Mouse (Mus musculus): ENCODE results near the gene Wdr70. TPM values are rescaled to one million over a fixed set of nuclear protein-coding genes. Genes with fewer than 3 reads are reported as not detected.
"Not testable (repeated sequence)": the region's sequence is repeated elsewhere in the genome, so short reads cannot be mapped to it uniquely, and the experiment has no call there.

Gene Wdr70
- 26.5 and 26.6 TPM in 2 replicates for polyA plus RNA-seq (2012; rRNA removed)

GRCm38 (mm10) chr15:8098774-8099749 is at the start of gene Wdr70:
TSS of gene Wdr70 (minus strand) at chr15:8099209.
- TF ChIP-seq POLR2A (IDR thresholded peaks at IDR 0.05; ENCODE audit: extremely low read depth, insufficient read depth, low read length) = peak; percentile 67; the same call in 1 of the 2 replicates
- TF ChIP-seq CTCF (IDR thresholded peaks at IDR 0.05; ENCODE audit: extremely low read depth, insufficient read depth, low read length) = peak; percentile 79
- Histone ChIP-seq H3K4me1 (ENCODE audit: control insufficient read depth, insufficient read depth, low read length) (no peaks in the 10 kb centered on the region; the same call in 1 of the 2 replicates), H3K4me3 (ENCODE audit: insufficient read depth, low read length) (peak within 1 kb of the TSS; percentile 87), H3K27ac (ENCODE audit: insufficient read depth, low read length) (no peak within 1 kb of the TSS)

DNA sequence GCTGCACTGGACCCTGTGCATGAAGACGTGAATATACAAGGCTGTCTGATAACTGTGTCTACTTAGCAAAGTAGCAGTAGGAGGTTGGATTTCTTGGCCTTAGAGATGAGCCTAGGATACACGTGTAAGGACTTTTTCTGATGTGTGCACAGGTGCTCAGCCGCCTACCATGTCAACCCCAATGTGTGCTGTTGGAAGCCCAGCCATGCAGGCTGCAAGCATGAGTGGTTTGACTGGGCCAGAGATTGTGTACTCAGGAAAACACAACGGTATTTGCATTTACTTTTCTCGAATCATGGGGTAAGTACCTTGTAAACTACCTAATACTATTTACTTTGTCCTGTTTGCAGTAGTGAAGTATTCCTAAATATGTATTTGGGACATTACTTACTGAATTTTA is 36.6 kb upstream of the Wdr70 start:
- no peak overlapping the region for H3K27ac ChIP-seq (ENCODE audit: insufficient read depth, low read length)
- no peak overlapping the region for H3K4me3 ChIP-seq (ENCODE audit: insufficient read depth, low read length)
- H3K4me1 ChIP-seq (ENCODE audit: control insufficient read depth, insufficient read depth, low read length) = no peaks in the 10 kb centered on the region
- TF ChIP-seq CTCF (IDR thresholded peaks at IDR 0.05; ENCODE audit: extremely low read depth, insufficient read depth, low read length) (no peak), POLR2A (IDR thresholded peaks at IDR 0.05; ENCODE audit: extremely low read depth, insufficient read depth, low read length) (no peak)

DNA sequence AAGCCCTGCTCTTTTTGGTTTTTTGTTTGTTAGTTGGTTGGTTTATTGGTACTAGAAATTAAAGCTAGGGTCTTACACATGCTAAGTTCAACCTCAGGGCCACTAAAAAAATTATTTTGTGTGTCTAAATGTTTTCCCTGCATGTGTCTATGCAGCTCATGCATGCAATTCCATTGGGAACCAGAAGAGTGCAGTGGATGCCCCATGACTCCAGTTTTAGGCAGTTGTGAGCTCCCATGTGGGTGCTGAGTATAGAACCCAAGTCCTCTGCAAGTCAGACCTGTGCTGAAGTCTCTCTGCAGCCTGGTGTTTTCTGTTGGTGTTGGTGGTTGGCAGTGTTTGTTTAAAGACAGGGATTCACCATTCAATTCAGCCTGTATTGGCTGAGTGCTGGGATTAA is 32.8 kb upstream of the Wdr70 start:
- Histone ChIP-seq H3K4me1 (ENCODE audit: control insufficient read depth, insufficient read depth, low read length) (no peaks in the 10 kb centered on the region), H3K4me3 (ENCODE audit: insufficient read depth, low read length) (no peak overlapping the region), H3K27ac (ENCODE audit: insufficient read depth, low read length) (no peak overlapping the region)
- TF ChIP-seq CTCF (IDR thresholded peaks at IDR 0.05; ENCODE audit: extremely low read depth, insufficient read depth, low read length) = no peak
- no peak for TF ChIP-seq POLR2A (IDR thresholded peaks at IDR 0.05; ENCODE audit: extremely low read depth, insufficient read depth, low read length)

GRCm38 (mm10) chr15:8131268-8131667 is 32.3 kb upstream of the Wdr70 start:
- Histone ChIP-seq H3K4me1 (ENCODE audit: control insufficient read depth, insufficient read depth, low read length) (no peaks in the 10 kb centered on the region), H3K4me3 (ENCODE audit: insufficient read depth, low read length) (no peak overlapping the region), H3K27ac (ENCODE audit: insufficient read depth, low read length) (no peak overlapping the region)
- TF ChIP-seq POLR2A (IDR thresholded peaks at IDR 0.05; ENCODE audit: extremely low read depth, insufficient read depth, low read length) = no peak
- no peak for TF ChIP-seq CTCF (IDR thresholded peaks at IDR 0.05; ENCODE audit: extremely low read depth, insufficient read depth, low read length)

GRCm38 (mm10) chr15:8129281-8129680 is 30.3 kb upstream of the Wdr70 start:
- no peak overlapping the region for H3K27ac ChIP-seq (ENCODE audit: insufficient read depth, low read length)
- no peaks in the 10 kb centered on the region for H3K4me1 ChIP-seq (ENCODE audit: control insufficient read depth, insufficient read depth, low read length)
- TF ChIP-seq POLR2A (IDR thresholded peaks at IDR 0.05; ENCODE audit: extremely low read depth, insufficient read depth, low read length) (no peak), CTCF (IDR thresholded peaks at IDR 0.05; ENCODE audit: extremely low read depth, insufficient read depth, low read length) (no peak)
- no peak overlapping the region for H3K4me3 ChIP-seq (ENCODE audit: insufficient read depth, low read length)

DNA sequence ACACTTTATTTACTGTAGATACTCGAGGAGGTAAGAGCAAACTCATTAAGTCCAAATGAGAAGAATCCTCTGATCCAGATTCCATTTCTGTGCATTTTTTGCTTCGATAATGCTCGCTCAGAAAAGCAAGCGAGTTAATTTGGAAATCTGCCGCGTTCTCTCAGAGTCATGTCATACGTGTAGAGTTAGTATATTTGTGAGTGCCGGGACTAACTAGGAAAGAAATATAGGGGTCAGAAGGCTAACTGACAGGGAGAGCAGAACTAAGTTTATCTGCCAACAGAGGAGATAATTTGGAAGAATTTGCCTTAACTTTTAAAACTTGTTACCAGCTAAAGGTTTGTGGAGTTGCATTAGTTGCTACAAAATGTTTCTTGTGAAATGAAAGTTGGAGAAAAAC is 10.8 kb upstream of the Wdr70 start:
- Histone ChIP-seq H3K4me3 (ENCODE audit: insufficient read depth, low read length) (peak overlapping the region; percentile 67; the same call in 1 of the 2 replicates), H3K4me1 (ENCODE audit: control insufficient read depth, insufficient read depth, low read length) (no peaks in the 10 kb centered on the region), H3K27ac (ENCODE audit: insufficient read depth, low read length) (no peak overlapping the region)
- TF ChIP-seq CTCF (IDR thresholded peaks at IDR 0.05; ENCODE audit: extremely low read depth, insufficient read depth, low read length) = no peak
- no peak for TF ChIP-seq POLR2A (IDR thresholded peaks at IDR 0.05; ENCODE audit: extremely low read depth, insufficient read depth, low read length)

- TF ChIP-seq CTCF (IDR thresholded peaks at IDR 0.05; ENCODE audit: extremely low read depth, insufficient read depth, low read length) (no peak), POLR2A (IDR thresholded peaks at IDR 0.05; ENCODE audit: extremely low read depth, insufficient read depth, low read length) (peak; percentile 90)
- Histone ChIP-seq H3K4me3 (ENCODE audit: insufficient read depth, low read length) (peak within 1 kb of the TSS; percentile 67), H3K4me1 (ENCODE audit: control insufficient read depth, insufficient read depth, low read length) (no peaks in the 10 kb centered on the region), H3K27ac (ENCODE audit: insufficient read depth, low read length) (no peak within 1 kb of the TSS)
Observed at GRCm38 (mm10) chr15:8108966-8109743, 10.1 kb upstream of the Wdr70 start, which contains the start of gene Nup155. TSS of gene Nup155 (plus strand) at chr15:8109273.

DNA sequence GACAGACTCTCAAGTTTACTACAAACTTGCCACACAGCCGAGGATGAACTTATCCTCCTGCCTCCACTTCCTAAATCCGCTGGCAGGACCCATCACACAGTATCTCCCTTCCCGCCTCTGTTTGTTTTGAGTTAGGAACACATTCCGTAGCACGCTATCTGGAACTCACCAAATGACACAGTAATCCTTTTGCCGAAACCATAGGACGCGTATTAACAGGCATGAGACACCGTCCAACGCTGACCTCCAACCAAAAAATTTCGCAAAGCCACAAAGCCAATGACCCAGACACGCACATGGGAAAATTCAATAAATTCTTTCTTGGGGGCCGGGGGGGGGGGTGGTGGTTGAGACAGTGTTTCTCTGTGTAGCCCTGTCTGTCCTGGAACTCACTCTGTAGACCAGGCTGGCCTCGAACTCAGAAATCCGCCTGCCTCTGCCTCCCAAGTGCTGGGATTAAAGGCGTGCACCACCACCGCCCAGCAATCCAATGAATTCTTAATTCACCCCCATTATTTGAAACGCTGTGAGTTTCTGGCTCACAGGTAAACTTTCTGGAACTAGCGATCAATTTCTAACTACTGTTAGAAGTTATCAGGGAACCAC is 9.5 kb upstream of the Wdr70 start:
- Histone ChIP-seq H3K4me1 (ENCODE audit: control insufficient read depth, insufficient read depth, low read length) (no peaks in the 10 kb centered on the region), H3K4me3 (ENCODE audit: insufficient read depth, low read length) (peak overlapping the region; percentile 67), H3K27ac (ENCODE audit: insufficient read depth, low read length) (no peak overlapping the region)
- no peak for TF ChIP-seq POLR2A (IDR thresholded peaks at IDR 0.05; ENCODE audit: extremely low read depth, insufficient read depth, low read length)
- no peak for TF ChIP-seq CTCF (IDR thresholded peaks at IDR 0.05; ENCODE audit: extremely low read depth, insufficient read depth, low read length)

DNA sequence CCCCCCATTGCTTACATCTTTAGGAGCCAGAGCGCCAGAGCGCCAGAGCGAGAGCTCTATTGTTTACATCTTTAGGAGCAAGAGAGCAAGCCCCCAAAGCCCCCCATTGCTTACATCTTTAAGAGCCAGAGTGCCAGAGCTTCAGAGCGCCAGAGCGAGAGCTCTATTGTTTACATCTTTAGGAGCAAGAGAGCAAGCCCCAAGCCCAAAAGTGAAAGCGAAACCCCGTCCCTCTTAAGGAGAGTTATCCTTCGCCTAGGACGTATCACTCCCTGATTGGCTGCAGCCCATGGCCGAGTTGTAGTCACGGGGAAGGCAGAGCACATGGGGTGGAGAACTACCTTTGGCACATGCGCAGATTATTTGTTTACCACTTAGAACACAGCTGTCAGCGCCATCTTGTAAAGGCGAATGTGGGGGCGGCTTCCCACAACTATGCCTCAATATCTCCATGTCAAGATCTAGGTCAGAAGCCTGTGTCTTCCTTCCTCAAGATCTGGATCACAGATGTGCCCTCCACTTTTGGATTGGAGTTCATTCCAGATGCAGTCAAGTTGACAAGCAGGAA is 3.0 kb upstream of the Wdr70 start:
- not testable (repeated sequence) for H3K27ac ChIP-seq (ENCODE audit: insufficient read depth, low read length); H3K4me3 ChIP-seq (ENCODE audit: insufficient read depth, low read length); H3K4me1 ChIP-seq (ENCODE audit: control insufficient read depth, insufficient read depth, low read length)
